Mouse (Mus musculus) spleen, postnatal 4 days (tissue): Measurements from ENCODE around the gene Hrct1.

Source experiments
- DNase-seq, 2 experiments: peaks; one replicate each; pipeline ENCODE4 v3.0.0; 2022; ENCODE audit warnings: low spot score in 2 of 2

The Hrct1 gene

GRCm38 (mm10) chr4:43771626-43772025 lies 44.6 kb downstream of the Hrct1 start:
- DNase-seq, result no peak

- DNase-seq, result no peak
Measured at GRCm38 (mm10) chr4:43772304-43772703, 45.3 kb downstream of the Hrct1 start.
